Mouse (Mus musculus) left cerebral cortex, adult 8-10 months (tissue): ENCODE data around the gene Vwf. TPM values are rescaled to one million over a fixed set of nuclear protein-coding genes. Genes with fewer than 3 reads are reported as not detected.
A peak's percentile ranks its signal among the peaks of the same experiment; 100 is the strongest.

ENCODE experiments used
- DNase-seq, 2 experiments: peaks; one replicate each; pipeline ENCODE4 v3.0.0; 2022; ENCODE audit warnings: low spot score in 2 of 2
- total RNA-seq, 4 experiments: library from RNA; stranded (reverse); gene quantifications; 2 replicates each; pipeline ENCODE4 v1.2.4; 2022

The Vwf gene
- total RNA-seq, 4 experiments from 2014 or later = 16.7 to 22.3 (median 18.8) TPM

DNA sequence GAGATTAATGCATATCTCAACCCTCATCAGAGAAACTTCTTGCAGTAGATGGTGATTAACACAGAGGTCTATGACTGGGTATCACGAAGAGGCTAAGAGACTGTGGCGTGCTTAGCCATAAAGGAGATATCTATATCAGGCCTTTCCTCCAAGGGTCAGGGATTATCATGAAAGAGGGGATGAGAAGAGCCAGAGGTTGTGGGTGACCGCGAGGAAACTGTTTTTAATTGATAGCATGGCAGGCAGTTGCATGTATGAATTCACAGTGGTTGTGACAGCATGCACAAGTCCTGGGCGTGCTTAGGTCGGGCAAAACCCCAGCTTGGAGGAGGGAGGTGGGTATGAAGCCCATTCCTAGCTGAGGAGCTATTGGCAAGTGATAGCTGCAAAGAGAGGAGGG is 5.3 kb upstream of the Vwf start:
- no peak for DNase-seq

- no peak for DNase-seq
Observed at GRCm38 (mm10) chr6:125548406-125548805, 1.8 kb downstream of the Vwf start.

DNA sequence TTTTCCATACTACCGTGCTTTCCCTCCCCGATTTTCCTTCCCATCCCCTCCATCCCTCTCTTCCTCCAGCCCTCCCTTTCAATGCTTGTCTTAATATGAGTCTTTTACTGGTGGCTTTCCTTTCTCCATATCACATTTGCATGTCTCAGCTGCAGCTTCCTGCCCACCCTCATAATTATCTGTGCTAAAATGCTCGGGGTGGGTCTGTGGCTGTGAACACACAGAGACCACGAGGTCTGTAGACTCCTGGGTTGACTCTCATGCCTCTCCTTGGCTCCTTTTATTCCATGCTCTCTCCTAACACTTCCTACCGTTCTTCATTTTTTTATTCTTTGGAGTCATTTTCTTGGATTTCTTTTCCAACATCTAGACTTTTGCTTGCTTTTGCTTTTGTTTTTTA is 3.6 kb downstream of the Vwf start:
- no peak for DNase-seq

DNA sequence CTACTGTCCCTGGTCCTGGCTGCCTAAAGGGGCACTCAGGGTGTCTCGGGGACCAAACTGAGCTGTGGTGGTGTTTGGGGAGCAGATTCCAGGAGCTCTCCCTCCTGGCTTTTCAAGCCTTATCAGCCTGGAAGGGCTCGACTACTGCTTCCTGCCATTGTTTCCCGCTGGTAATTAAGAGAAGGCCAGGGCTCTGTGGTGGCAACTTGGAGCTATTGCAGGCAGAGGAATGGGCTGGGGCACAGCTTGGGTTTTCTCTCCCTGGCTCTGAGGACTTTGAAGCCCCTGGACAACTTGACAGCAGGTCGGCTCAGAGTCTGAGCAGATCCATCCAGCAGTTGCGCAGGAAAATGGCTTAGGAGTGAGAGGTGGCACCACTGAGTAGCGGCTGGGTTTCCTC is 6.2 kb downstream of the Vwf start:
- no peak for DNase-seq

DNA sequence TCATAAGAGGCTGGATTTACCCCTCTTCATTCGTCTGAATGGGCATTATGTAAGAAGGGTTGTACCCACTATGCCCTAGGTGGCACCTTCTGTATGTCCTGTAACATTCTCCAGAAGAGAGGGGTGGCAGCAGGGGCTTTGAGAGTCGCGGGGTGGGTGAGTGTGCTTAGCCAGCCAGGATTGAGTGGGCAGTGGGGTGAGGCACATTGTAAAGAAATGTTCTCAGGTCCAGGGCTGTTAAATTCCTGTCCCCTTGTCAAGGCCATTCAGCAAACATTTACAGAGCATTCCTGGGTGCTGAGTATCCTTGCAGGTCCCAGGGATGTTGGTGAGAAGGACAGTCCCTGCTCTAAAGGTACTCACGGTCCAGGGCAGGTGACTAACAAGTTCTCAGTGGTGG is 7.0 kb downstream of the Vwf start:
- no peak for DNase-seq

DNA sequence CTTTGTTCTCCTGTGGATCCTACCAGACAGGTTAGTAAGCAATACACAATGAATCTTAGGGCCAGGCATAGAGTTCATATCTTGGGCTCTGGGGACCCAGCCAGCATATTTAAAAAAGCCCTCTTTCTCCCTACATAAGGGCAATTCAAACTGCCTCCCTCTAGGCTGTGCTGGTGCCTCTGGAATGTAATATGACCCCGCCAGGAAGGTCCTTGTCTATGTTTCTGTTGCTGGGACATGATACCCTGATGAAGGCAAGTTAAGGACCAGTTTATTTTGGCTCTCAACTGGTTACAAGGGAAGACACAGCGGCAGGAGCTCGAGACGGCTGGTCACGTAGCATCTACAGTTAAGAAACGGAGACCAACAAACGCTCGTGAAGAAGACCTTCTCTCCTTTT is 12.3 kb downstream of the Vwf start:
- DNase-seq = no peak

GRCm38 (mm10) chr6:125561031-125561430 is 14.5 kb downstream of the Vwf start:
- no peak for DNase-seq

DNA sequence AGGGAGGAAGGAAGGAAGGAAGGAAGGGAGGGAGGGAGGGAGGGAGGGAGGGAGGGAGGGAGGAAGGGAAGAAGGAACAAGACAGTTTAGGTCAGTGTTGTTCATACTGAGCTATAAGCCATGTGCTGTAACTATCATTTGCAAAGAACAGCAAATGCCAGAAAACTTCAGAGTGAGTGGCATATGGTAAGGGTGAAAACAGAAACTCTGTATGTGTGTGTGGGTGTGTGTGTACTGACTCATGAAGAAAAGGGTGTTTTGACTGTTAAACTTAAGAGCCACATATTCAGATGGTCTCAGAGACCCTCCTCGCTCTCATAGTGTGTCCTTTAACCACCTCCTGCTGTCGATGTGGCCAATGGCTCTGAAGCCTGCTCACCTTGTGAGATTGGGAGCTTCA is 14.9 kb downstream of the Vwf start:
- DNase-seq = no peak

GRCm38 (mm10) chr6:125564812-125565281 is 18.3 kb downstream of the Vwf start:
- DNase-seq = no peak

- DNase-seq = no peak
Observed at GRCm38 (mm10) chr6:125565326-125565725, 18.8 kb downstream of the Vwf start.

- no peak for DNase-seq
Observed at GRCm38 (mm10) chr6:125566656-125567055, 20.1 kb downstream of the Vwf start.

- no peak for DNase-seq
Observed at GRCm38 (mm10) chr6:125568381-125568780, 21.8 kb downstream of the Vwf start.

- peak; percentile 22 to 48 for DNase-seq
Observed at GRCm38 (mm10) chr6:125572291-125573188, 26.0 kb downstream of the Vwf start.

DNA sequence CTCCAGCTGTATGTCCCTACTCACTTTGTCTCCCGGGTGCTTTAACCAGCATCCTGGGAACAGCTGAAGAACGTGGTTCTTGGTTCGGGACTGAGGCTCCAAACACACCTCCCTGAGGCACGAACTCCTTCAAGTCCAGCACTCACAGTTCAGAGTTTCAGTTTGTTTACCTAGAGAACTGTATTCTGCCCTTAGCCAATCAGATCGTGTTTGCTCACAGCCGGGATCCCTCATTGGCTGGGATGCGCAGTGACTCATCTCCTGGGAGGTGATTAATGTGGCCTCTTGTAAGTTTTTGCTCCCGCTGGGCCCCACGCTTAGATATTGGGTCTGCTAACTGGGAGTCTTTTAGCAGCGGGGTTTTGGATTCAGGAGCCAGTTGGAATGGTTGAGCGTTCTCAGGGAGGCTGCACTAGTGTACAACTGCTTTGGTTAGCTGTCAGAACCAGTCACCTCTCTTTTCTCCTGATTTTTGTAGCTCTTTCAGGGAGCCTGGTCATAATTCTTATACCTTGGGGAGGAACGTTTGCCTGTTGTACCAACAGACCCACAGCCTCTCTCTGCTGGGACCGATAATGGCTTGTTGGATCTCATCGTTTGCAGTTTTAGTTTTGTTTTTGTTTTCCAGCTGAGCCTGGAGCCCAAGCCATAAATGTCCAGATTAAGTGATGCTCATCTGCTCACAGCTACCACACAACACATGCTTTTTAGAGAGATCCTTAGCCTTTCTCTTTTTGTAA is 26.8 kb downstream of the Vwf start:
- peak in 1 of 2 experiments; percentile 17 for DNase-seq

DNA sequence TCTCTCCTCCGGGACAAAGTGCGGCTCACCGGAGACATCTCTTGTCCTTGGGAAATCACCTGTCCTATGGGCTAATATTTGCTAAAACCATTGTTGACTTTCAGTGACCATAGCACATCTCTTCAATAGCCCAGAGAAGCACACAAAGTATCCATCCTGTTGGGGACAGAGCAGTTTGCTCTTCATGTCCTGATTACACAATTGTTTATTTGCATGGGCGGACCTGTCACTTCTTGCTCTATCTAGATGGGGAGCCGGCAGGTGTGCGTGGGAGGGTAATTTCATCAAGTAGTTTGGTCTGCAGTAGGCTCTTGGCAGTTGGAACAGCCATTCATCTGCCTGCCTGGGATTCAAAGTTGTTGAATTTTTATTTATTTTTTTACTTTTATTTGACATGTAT is 28.5 kb downstream of the Vwf start:
- DNase-seq = no peak

GRCm38 (mm10) chr6:125577301-125577700 is 30.7 kb downstream of the Vwf start:
- no peak for DNase-seq

- no peak for DNase-seq
Observed at GRCm38 (mm10) chr6:125577882-125578646, 31.5 kb downstream of the Vwf start.

GRCm38 (mm10) chr6:125578647-125579011 is 32.1 kb downstream of the Vwf start:
- no peak for DNase-seq

DNA sequence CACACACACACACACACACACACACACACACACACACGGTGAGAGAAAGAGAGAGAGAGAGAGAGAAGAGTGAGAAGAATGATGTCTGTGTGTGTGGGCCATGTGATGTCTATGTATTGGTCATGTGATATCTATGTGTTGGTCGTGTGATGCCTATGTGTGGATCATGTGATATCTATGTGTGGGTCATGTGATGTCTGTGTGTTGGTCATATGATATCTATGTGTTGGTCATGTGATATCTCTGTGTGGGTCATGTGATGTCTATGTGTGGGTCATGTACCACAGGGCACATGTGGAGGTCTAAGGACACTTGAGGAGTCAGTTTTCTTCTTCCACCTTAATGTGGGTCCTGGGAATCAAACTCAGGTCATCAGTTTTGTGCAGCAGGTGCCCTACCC is 33.3 kb downstream of the Vwf start:
- DNase-seq = no peak

DNA sequence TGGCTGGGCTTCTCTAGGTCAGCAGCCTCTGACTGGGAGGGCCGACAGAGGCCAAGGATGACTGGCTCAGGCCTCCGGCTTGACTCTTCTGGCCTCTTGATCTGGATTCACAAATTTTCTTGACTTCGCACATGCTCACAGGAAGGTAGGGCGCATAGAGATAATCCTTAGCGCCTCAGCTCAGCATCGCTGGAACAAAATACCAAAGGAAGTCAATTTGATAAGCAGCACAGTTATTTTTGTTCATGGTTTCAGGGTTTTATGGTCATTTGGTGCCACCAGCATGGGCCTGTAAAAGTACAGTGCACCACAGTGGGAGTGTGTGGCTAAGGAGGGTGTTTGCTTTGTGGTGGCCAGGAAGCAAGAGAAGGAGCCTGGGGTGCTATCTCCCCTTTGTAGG is 37.1 kb downstream of the Vwf start:
- DNase-seq = no peak

GRCm38 (mm10) chr6:125584266-125584665 is 37.7 kb downstream of the Vwf start:
- no peak for DNase-seq

- DNase-seq = no peak
Observed at GRCm38 (mm10) chr6:125585579-125585978, 39.0 kb downstream of the Vwf start.
